Mouse (Mus musculus) kidney, adult 2 months (tissue): Measurements from ENCODE around the gene 1810037I17Rik. TPM values are rescaled to one million over a fixed set of nuclear protein-coding genes. Genes with fewer than 3 reads are reported as not detected.

Source experiments
- DNase-seq: peaks from one replicate; pipeline ENCODE4 v3.0.0; 2021
- H3K27ac ChIP-seq: fragments of 200-500 bp; 2 replicates; pipeline ENCODE4 v1.5.1; 2012; ENCODE audit warnings: low read depth, low read length, control low read depth, inconsistent platforms; ENCODE audit not compliant: insufficient read depth
- H3K27me3 ChIP-seq: fragments of 200-500 bp; replicated peaks from 2 replicates; pipeline ENCODE4 v1.6.1; 2012; ENCODE audit warnings: mild to moderate bottlenecking, moderate library complexity, low read length, inconsistent platforms; ENCODE audit not compliant: control insufficient read depth, insufficient read depth
- H3K36me3 ChIP-seq: fragments of 200-500 bp; 2 replicates; pipeline ENCODE4 v1.6.1; 2012; ENCODE audit warnings: mild to moderate bottlenecking, moderate library complexity, low read length, inconsistent platforms; ENCODE audit not compliant: control insufficient read depth, insufficient read depth
- H3K4me1 ChIP-seq: fragments of 200-500 bp; 2 replicates; pipeline ENCODE4 v1.6.1; 2011; ENCODE audit warnings: low read length; ENCODE audit not compliant: control insufficient read depth, insufficient read depth
- H3K4me3 ChIP-seq: fragments of 200-500 bp; 2 replicates; pipeline ENCODE4 v1.5.1; 2011; ENCODE audit warnings: mild to moderate bottlenecking, low read depth, low read length, control low read depth; ENCODE audit not compliant: insufficient read depth
- CTCF ChIP-seq: fragments of 200-500 bp; conservative IDR thresholded peaks from 2 replicates; pipeline ENCODE4 v1.5.1; 2011; ENCODE audit warnings: low read depth, mild to moderate bottlenecking, control low read depth, low read length, moderate library complexity, mixed read lengths; ENCODE audit not compliant: insufficient read depth, insufficient read length
- POLR2A ChIP-seq: fragments of 200-500 bp; IDR thresholded peaks from one replicate; pipeline ENCODE4 v1.6.1; 2011; ENCODE audit warnings: low read depth, low read length, control low read depth
- WGBS: fragments of 180-500 bp; shearing (Covaris S2); methylation state at CpG from one replicate; pipeline ENCODE4 v1.1.7; 2018; 5-methylcytosine and 5-hydroxymethylcytosine counted together
- polyA plus RNA-seq: library from polyadenylated mRNA; depleted of rRNA; stranded (reverse); fragments of >200 nt; gene quantifications from 2 replicates; pipeline ENCODE4 v1.2.3, GENCODE M21; 2012; rRNA removed

1810037I17Rik gene
- 43.3 and 46.3 TPM in 2 replicates for polyA plus RNA-seq

GRCm38 (mm10) chr3:122924009-122924914 is at the start of gene 1810037I17Rik:
Gene 1810037I17Rik, plus strand, starts transcription at chr3:122924203.
- under 1% methylated on average over 68 of the region's 68 CpGs for WGBS

GRCm38 (mm10) chr3:122876870-122877269 is 47.1 kb upstream of the 1810037I17Rik start:
- no peaks in the 10 kb centered on the region for H3K36me3 ChIP-seq
- no peaks in the 10 kb centered on the region for H3K4me1 ChIP-seq
- no peak overlapping the region for H3K27ac ChIP-seq
- no peaks in the 10 kb centered on the region for H3K27me3 ChIP-seq
- no peak for DNase-seq
- H3K4me3 ChIP-seq = no peak overlapping the region
- WGBS = 70% methylated on average over 2 of the region's 2 CpGs
- TF ChIP-seq CTCF (no peak), POLR2A (no peak)

More at GRCm38 (mm10) chr3:122924009-122924914, at the start of gene 1810037I17Rik:
- TF ChIP-seq POLR2A (peak; percentile 57), CTCF (peak; percentile 48; the same call in 1 of the 2 replicates)
- peak within 1 kb of the TSS; percentile 88 for H3K4me3 ChIP-seq
- H3K36me3 ChIP-seq = no peaks in the 10 kb centered on the region
- DNase-seq = peak; percentile 98
- H3K4me1 ChIP-seq = peaks cover 11% of the 10 kb centered on the region
- peak within 1 kb of the TSS; percentile 68 for H3K27ac ChIP-seq
- no peaks in the 10 kb centered on the region for H3K27me3 ChIP-seq

DNA sequence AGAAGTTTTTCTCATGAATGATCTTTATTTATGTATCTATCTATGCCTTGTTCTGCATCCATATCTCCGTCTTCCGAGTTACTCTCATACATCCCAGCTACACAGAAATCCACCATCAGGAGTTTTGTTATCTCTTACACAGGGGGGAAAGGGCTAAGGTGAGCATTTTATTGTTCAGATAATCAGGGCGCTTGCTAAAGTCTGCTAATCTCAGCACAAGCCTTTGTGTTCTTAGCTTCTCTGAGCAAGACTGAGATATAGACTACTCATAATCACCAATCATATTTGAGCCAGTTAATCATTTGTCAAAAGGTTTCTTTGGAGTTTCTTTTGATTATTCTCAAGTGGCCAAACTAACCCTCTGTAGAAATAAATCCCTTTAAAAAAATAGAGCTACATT is 46.5 kb upstream of the 1810037I17Rik start:
- Histone ChIP-seq H3K27me3 (no peaks in the 10 kb centered on the region), H3K4me1 (no peaks in the 10 kb centered on the region), H3K27ac (no peak overlapping the region), H3K4me3 (no peak overlapping the region), H3K36me3 (no peaks in the 10 kb centered on the region)
- WGBS = 94% methylated on average over 3 of the region's 3 CpGs
- TF ChIP-seq POLR2A (no peak), CTCF (no peak)
- DNase-seq = no peak

DNA sequence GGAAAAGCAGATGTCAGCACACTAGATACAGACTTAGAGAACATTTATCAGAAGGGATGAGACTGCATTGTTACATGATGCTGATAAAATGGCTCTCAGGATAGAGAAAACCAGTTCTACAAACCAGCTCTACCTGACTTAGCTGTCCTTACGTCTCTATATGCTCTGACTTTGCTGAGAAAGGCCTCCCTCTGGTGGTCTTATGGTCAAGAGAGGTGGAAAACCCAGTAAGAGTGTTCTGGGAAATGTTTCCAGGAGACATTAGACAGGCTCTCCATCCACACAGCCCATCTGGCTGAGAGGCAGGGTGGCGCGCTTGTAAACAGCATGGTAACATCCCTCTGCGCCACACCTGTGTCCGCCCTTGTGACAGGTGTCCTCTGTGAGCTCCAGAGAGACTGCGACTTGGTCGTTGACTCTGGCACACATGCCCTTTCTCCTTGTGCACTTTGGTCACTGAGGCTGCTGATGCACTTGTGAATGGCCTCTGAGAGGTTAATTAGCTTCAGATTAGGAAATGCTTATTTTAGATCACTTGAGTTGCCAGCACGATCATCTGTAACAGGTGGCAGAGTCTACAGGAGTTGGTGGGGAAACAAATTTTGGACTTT is 45.2 kb upstream of the 1810037I17Rik start:
- Histone ChIP-seq H3K4me3 (no peak overlapping the region), H3K36me3 (no peaks in the 10 kb centered on the region), H3K27ac (no peak overlapping the region), H3K4me1 (no peaks in the 10 kb centered on the region), H3K27me3 (no peaks in the 10 kb centered on the region)
- 81% methylated on average over 8 of the region's 8 CpGs for WGBS
- TF ChIP-seq CTCF (no peak), POLR2A (no peak)
- no peak for DNase-seq

GRCm38 (mm10) chr3:122887505-122888301 is 36.3 kb upstream of the 1810037I17Rik start:
- WGBS = 77% methylated on average over 4 of the region's 4 CpGs
- DNase-seq = no peak
- Histone ChIP-seq H3K4me1 (no peaks in the 10 kb centered on the region), H3K4me3 (no peak overlapping the region), H3K27me3 (no peaks in the 10 kb centered on the region), H3K36me3 (no peaks in the 10 kb centered on the region), H3K27ac (no peak overlapping the region)
- TF ChIP-seq POLR2A = no peak
- TF ChIP-seq CTCF = no peak

DNA sequence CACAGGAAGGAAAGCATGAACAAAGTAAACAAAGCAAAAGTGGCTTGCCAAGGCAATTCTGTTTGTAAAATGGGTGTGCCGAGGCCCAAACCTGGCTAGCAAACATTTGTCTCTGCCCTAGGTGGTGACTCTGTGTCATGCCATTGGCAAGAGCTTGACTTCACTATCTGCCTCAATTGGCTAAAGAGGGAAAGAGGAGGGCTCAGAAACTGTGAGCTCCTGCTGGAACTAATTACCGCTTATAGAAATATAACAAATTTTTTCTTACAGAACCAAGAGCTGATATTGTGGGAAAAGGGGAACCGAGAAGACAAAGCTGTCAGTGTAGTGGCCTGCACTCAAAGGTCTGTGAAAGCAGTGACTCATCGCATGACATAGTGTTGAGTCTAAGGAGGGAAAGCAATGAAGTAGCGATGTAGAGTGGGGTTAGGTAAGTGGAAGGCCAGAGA is 35.6 kb upstream of the 1810037I17Rik start:
- 82% methylated on average over 5 of the region's 5 CpGs for WGBS
- H3K27me3 ChIP-seq = no peaks in the 10 kb centered on the region
- H3K4me1 ChIP-seq = no peaks in the 10 kb centered on the region
- no peak for DNase-seq
- H3K4me3 ChIP-seq = no peak overlapping the region
- TF ChIP-seq CTCF (no peak), POLR2A (no peak)
- H3K27ac ChIP-seq = no peak overlapping the region
- no peaks in the 10 kb centered on the region for H3K36me3 ChIP-seq

DNA sequence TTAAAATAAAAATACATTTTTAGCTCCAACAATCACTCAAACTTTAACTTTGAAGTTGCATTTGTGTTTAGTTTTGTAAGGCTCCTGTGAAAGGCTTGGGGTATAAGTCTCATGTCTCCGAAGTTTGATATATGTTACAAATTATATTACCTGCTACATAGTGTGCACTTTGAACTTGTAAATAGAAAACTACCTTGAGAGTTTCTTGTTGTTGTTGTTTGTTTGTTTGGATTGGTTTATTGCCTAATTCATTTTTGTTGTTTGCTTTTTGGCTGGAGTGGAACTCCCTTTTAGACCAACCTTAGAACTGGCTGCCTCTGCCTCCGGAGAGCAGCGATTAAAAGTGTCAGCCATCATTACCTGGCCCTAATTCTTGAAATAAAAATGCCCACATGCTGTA is 29.2 kb upstream of the 1810037I17Rik start, which contains the start of gene Fabp2:
TSS of gene Fabp2 (plus strand) at position 301 of the 400 bp plus-strand sequence.
- Histone ChIP-seq H3K4me3 (no peak within 1 kb of the TSS), H3K36me3 (no peaks in the 10 kb centered on the region), H3K27me3 (no peaks in the 10 kb centered on the region), H3K4me1 (no peaks in the 10 kb centered on the region), H3K27ac (no peak within 1 kb of the TSS)
- TF ChIP-seq CTCF = no peak
- TF ChIP-seq POLR2A = no peak
- DNase-seq = no peak
- 94% methylated on average over 3 of the region's 3 CpGs for WGBS
